In genomic region chr4:139789772-139790171, GRCm38 (mm10) we compare ENCODE assay signal across 13 mouse cellular contexts. TPM values are rescaled to one million over a fixed set of nuclear protein-coding genes. Genes with fewer than 3 reads are reported as not detected.
DNase-seq lines count a peak whose midpoint lies in the region; ATAC-seq and TF ChIP-seq lines count a peak whose summit lies in the region.
"Had no signal": no experiment of that assay in that cellular context is flagged by ENCODE, and none has a peak within 500 bp of the region (broad histone marks: within the 10 kb centered on the region; RNA-seq: fewer than 3 reads in every experiment).

No protein-coding gene starts in this region.

- peak; percentile 56 for TF ChIP-seq CTCF in layer of hippocampus, adult 2 months (conservative IDR thresholded peaks at IDR 0.05)
- TF ChIP-seq CTCF in ES-Bruce4 (IDR thresholded peaks at IDR 0.05; ENCODE audit: low read depth, low read length) = peak; percentile 15

- TF ChIP-seq EP300 in ES-Bruce4 (IDR thresholded peaks at IDR 0.05; ENCODE audit: insufficient read depth, low read depth, low read length) = no peak

- no peak for DNase-seq in layer of hippocampus, adult 2 months (ENCODE audit: low spot score in 2 of 2)
- no peak for DNase-seq in layer of hippocampus, adult 9-10 months (ENCODE audit: low spot score)
- peak; percentile 86 for DNase-seq in A20 (ENCODE audit: low read depth, low spot score)
- no peak for DNase-seq in adrenal gland, postnatal 36 days
- no peak for DNase-seq in heart, adult 18-20 months
- DNase-seq: cerebellum, adult 8-10 months had no signal

- no peak overlapping the region for H3K27ac ChIP-seq in layer of hippocampus, adult 2 months
- H3K27ac ChIP-seq in ES-Bruce4 (ENCODE audit: insufficient read depth, low read length) = no peak overlapping the region
- H3K27ac ChIP-seq: embryonic facial prominence, embryonic 13.5 days; heart, embryonic 13.5 days; intestine, embryonic 15.5 days had no signal

- no peak overlapping the region for H3K9ac ChIP-seq in ES-Bruce4 (ENCODE audit: low read depth, poor library complexity, severe bottlenecking)
- H3K9ac ChIP-seq: embryonic facial prominence, embryonic 13.5 days; heart, embryonic 13.5 days; intestine, embryonic 15.5 days had no signal

- no peak for TF ChIP-seq POLR2A in ES-Bruce4 (IDR thresholded peaks at IDR 0.05; ENCODE audit: insufficient read depth, low read length)

- peaks cover 5% of the 10 kb centered on the region for H3K4me1 ChIP-seq in ES-Bruce4 (ENCODE audit: control insufficient read depth, insufficient read depth, low read length)
- H3K4me1 ChIP-seq: heart, embryonic 13.5 days had no signal

- H3K27me3 ChIP-seq in ES-Bruce4 (ENCODE audit: control insufficient read depth, insufficient read depth, low read length, poor library complexity, severe bottlenecking) = no peaks in the 10 kb centered on the region

- H3K36me3 ChIP-seq in ES-Bruce4 (ENCODE audit: control insufficient read depth, insufficient read depth, low read length, poor library complexity, severe bottlenecking) = no peaks in the 10 kb centered on the region
- H3K36me3 ChIP-seq: embryonic facial prominence, embryonic 13.5 days; heart, embryonic 13.5 days; intestine, embryonic 15.5 days had no signal

- no peak overlapping the region for H3K4me3 ChIP-seq in layer of hippocampus, adult 2 months
- no peak overlapping the region for H3K4me3 ChIP-seq in ES-Bruce4 (ENCODE audit: low read depth, low read length)
- H3K4me3 ChIP-seq: embryonic facial prominence, embryonic 13.5 days; heart, embryonic 13.5 days; intestine, embryonic 15.5 days had no signal

- no peaks in the 10 kb centered on the region for H3K9me3 ChIP-seq in ES-Bruce4 (replicated peaks; ENCODE audit: control insufficient read depth, insufficient read depth, low read length, poor library complexity, severe bottlenecking)
- H3K9me3 ChIP-seq: embryonic facial prominence, embryonic 13.5 days; heart, embryonic 13.5 days; intestine, embryonic 15.5 days had no signal

- peak; percentile 65 for ATAC-seq in granulocyte monocyte progenitor cell, adult 5-6 weeks (replicated peaks; ENCODE audit: poor library complexity, severe bottlenecking)
- ATAC-seq: activated CD4-positive, CD25-positive, alpha-beta regulatory T cell, adult 4 months had no signal

RNA-seq across cellular contexts. Expression of gene Pax7, which starts 43.6 kb away (rescaled TPM):
- total RNA-seq in layer of hippocampus, adult 2 months (2021) = not detected
- not detected in 2 replicates for polyA plus RNA-seq in ES-Bruce4 (2011; ENCODE audit: insufficient read depth, insufficient read length, low read depth, missing spikeins)
- not detected in 2 replicates for total RNA-seq in granulocyte monocyte progenitor cell, adult 5-6 weeks (2014; fragmentation: Nextera tagmentation)
- not detected in 2 replicates for total RNA-seq in granulocyte monocyte progenitor cell, adult 5-6 weeks (2017)
- not detected for total RNA-seq in adrenal gland, postnatal 36 days (2021)
- total RNA-seq in heart, adult 18-20 months (2021) = not detected
- polyA plus RNA-seq: activated CD4-positive, CD25-positive, alpha-beta regulatory T cell, adult 4 months; heart, embryonic 13.5 days; intestine, embryonic 15.5 days; stomach, embryonic 14.5 days had no signal
